Mouse (Mus musculus): Measurements from ENCODE around the gene Fam241a. TPM values are rescaled to one million over a fixed set of nuclear protein-coding genes. Genes with fewer than 3 reads are reported as not detected.

Gene Fam241a
- polyA plus RNA-seq, 1 experiment from 2014 or later, result 2.0 TPM

GRCm38 (mm10) chr3:127820400-127820799 is 75.7 kb downstream of the Fam241a start:
- WGBS, result 91% methylated on average over 1 of the region's 1 CpGs
- no peaks in the 10 kb centered on the region for H3K9me3 ChIP-seq (replicated peaks)
- H3K27ac ChIP-seq, result no peak overlapping the region
- peaks cover 45% of the 10 kb centered on the region for H3K36me3 ChIP-seq
- H3K27me3 ChIP-seq (ENCODE audit: low read depth, poor library complexity, severe bottlenecking), result no peaks in the 10 kb centered on the region
- H3K4me1 ChIP-seq, result peaks cover 15% of the 10 kb centered on the region
- DNase-seq (ENCODE audit: low spot score), result no peak
- no peak overlapping the region for H3K4me3 ChIP-seq

Other genes starting within 250 kb of the Fam241a start
- 0.30 TPM in 2 replicates for gene Alpk1, start 115.8 kb downstream of the Fam241a start, polyA plus RNA-seq (2016; fragmentation: Nextera tagmentation; extraction: Ambion mirVana)
- 1.2 and 1.7 TPM in 2 replicates for gene Tifa, start 106.5 kb downstream of the Fam241a start, polyA plus RNA-seq (2016; fragmentation: Nextera tagmentation; extraction: Ambion mirVana)
- 59.9 and 67.6 TPM in 2 replicates for gene Ap1ar, start 58.8 kb downstream of the Fam241a start, polyA plus RNA-seq (2016; fragmentation: Nextera tagmentation; extraction: Ambion mirVana)

Measured in limb, embryonic 10.5 days (tissue).